Mouse (Mus musculus) CH12.LX (cell line): ENCODE data around the gene Tmem125. TPM values are rescaled to one million over a fixed set of nuclear protein-coding genes. Genes with fewer than 3 reads are reported as not detected.

Experiments used
- DNase-seq: peaks from one replicate; pipeline ENCODE4 v3.0.0-alpha.2; 2013; ENCODE audit errors: extremely low read depth
- H3K27ac ChIP-seq: 2 replicates; pipeline ENCODE4 v1.5.1; 2012; ENCODE audit warnings: low read depth, mild to moderate bottlenecking, control low read depth, moderate library complexity; ENCODE audit not compliant: insufficient read depth
- H3K27me3 ChIP-seq: replicated peaks from 2 replicates; pipeline ENCODE3; 2012; ENCODE audit warnings: inconsistent platforms
- H3K36me3 ChIP-seq, 2 experiments: replicated peaks in 1 of 2; 2 replicates each; pipeline versions ENCODE3 to v1.6.1; 2012; ENCODE audit warnings: inconsistent platforms in 1 of 2, low read length in 1 of 2, mild to moderate bottlenecking in 1 of 2, mixed read lengths in 1 of 2, moderate library complexity in 1 of 2; ENCODE audit not compliant: control insufficient read depth in 1 of 2, insufficient read depth in 1 of 2
- H3K4me1 ChIP-seq, 2 experiments: 2 replicates each; pipeline ENCODE4 v1.6.1; 2012; ENCODE audit warnings: inconsistent platforms in 1 of 2, moderate library complexity in 1 of 2; ENCODE audit not compliant: insufficient read depth in 2 of 2, control insufficient read depth in 1 of 2
- H3K4me2 ChIP-seq: 2 replicates; pipeline ENCODE4 v1.6.1; 2012; ENCODE audit warnings: low read depth, mild to moderate bottlenecking, control low read depth; ENCODE audit not compliant: poor library complexity, insufficient read depth, severe bottlenecking
- H3K4me3 ChIP-seq, 3 experiments: fragments of 150-350 bp in 1 of 3; sonication (generic) in 1 of 3; replicated peaks in 1 of 3; 2 replicates each; pipeline versions ENCODE3 to v1.5.1; 2011 to 2012; ENCODE audit warnings: low read depth in 2 of 3, low read length in 2 of 3, mild to moderate bottlenecking in 2 of 3, moderate library complexity in 2 of 3, control low read depth in 1 of 3, improper control_type of control experiment in 1 of 3, inconsistent platforms in 1 of 3, mixed read lengths in 1 of 3; ENCODE audit not compliant: poor library complexity in 1 of 3
- H3K79me2 ChIP-seq: replicated peaks from 2 replicates; pipeline ENCODE4 v1.6.1; 2012; ENCODE audit warnings: mild to moderate bottlenecking, moderate library complexity; ENCODE audit not compliant: control insufficient read depth, poor library complexity, insufficient read depth, severe bottlenecking; ENCODE audit errors: extremely low read depth
- H3K9ac ChIP-seq: 2 replicates; pipeline ENCODE4 v1.6.1; 2012; ENCODE audit warnings: low read depth, mild to moderate bottlenecking, control low read depth, moderate library complexity; ENCODE audit not compliant: insufficient read depth
- H3K9me3 ChIP-seq: replicated peaks from 2 replicates; pipeline ENCODE3; 2012; ENCODE audit warnings: low read length, inconsistent platforms, mixed read lengths
- CTCF ChIP-seq, 2 experiments: IDR thresholded peaks in 1 of 2; conservative IDR thresholded peaks in 1 of 2; 2 replicates each; pipeline ENCODE4 v1.5.1; 2011 to 2012; ENCODE audit warnings: low read depth in 2 of 2, low read length in 2 of 2, improper control_type of control experiment in 1 of 2, inconsistent platforms in 1 of 2, mild to moderate bottlenecking in 1 of 2, moderate library complexity in 1 of 2
- E2F4 ChIP-seq: IDR thresholded peaks from 2 replicates; pipeline ENCODE4 v1.6.1; 2011; ENCODE audit warnings: low read depth, low read length, improper control_type of control experiment; ENCODE audit not compliant: insufficient replicate concordance
- EP300 ChIP-seq: IDR thresholded peaks from 2 replicates; pipeline ENCODE4 v1.6.1; 2011; ENCODE audit warnings: low read length, improper control_type of control experiment
- GABPA ChIP-seq: IDR thresholded peaks from 2 replicates; pipeline ENCODE4 v1.6.1; 2012; ENCODE audit warnings: low read depth, low read length, improper control_type of control experiment, inconsistent platforms; ENCODE audit not compliant: insufficient replicate concordance
- JUN ChIP-seq: IDR thresholded peaks from 2 replicates; pipeline ENCODE4 v1.6.1; 2011; ENCODE audit warnings: low read depth, mild to moderate bottlenecking, low read length, improper control_type of control experiment, moderate library complexity; ENCODE audit not compliant: insufficient read depth
- JUND ChIP-seq: conservative IDR thresholded peaks from 2 replicates; pipeline ENCODE4 v1.6.1; 2011; ENCODE audit warnings: low read depth, low read length, improper control_type of control experiment
- KAT2A ChIP-seq: IDR thresholded peaks from 2 replicates; pipeline ENCODE4 v1.6.1; 2012; ENCODE audit warnings: low read length, improper control_type of control experiment, inconsistent platforms; ENCODE audit not compliant: insufficient replicate concordance
- MAFK ChIP-seq: IDR thresholded peaks from 2 replicates; pipeline ENCODE4 v1.6.1; 2011; ENCODE audit warnings: low read length, improper control_type of control experiment; ENCODE audit not compliant: insufficient replicate concordance
- MYC ChIP-seq: IDR thresholded peaks from 2 replicates; pipeline ENCODE4 v1.6.1; 2011; ENCODE audit warnings: low read depth, mild to moderate bottlenecking, improper control_type of control experiment, low read length
- PAX5 ChIP-seq: IDR thresholded peaks from 2 replicates; pipeline ENCODE4 v1.6.1; 2012; ENCODE audit warnings: low read length, inconsistent platforms, mixed read lengths
- POLR2A ChIP-seq: IDR thresholded peaks from 2 replicates; pipeline ENCODE4 v1.6.1; 2011; ENCODE audit warnings: low read depth, mild to moderate bottlenecking, improper control_type of control experiment, low read length
- RAD21 ChIP-seq: IDR thresholded peaks from 2 replicates; pipeline ENCODE4 v1.6.1; 2011; ENCODE audit warnings: low read depth, mild to moderate bottlenecking, low read length, improper control_type of control experiment, moderate library complexity
- RCOR1 ChIP-seq: conservative IDR thresholded peaks from 2 replicates; pipeline ENCODE4 v1.6.1; 2012; ENCODE audit warnings: low read depth, mild to moderate bottlenecking, inconsistent platforms, low read length, improper control_type of control experiment
- SMC3 ChIP-seq: IDR thresholded peaks from 2 replicates; pipeline ENCODE4 v1.6.1; 2011; ENCODE audit warnings: low read depth, low read length, improper control_type of control experiment
- TBP ChIP-seq: conservative IDR thresholded peaks from 2 replicates; pipeline ENCODE4 v1.6.1; 2011; ENCODE audit warnings: low read depth, low read length, improper control_type of control experiment
- TCF12 ChIP-seq: IDR thresholded peaks from 2 replicates; pipeline ENCODE4 v1.6.1; 2014; ENCODE audit warnings: low read depth, mild to moderate bottlenecking, inconsistent platforms, low read length, improper control_type of control experiment
- USF1 ChIP-seq: IDR thresholded peaks from 2 replicates; pipeline ENCODE4 v1.6.1; 2014; ENCODE audit warnings: low read depth, mild to moderate bottlenecking, inconsistent platforms, low read length, improper control_type of control experiment
- ZC3H11A ChIP-seq: IDR thresholded peaks from 2 replicates; pipeline ENCODE4 v1.6.1; 2012; ENCODE audit warnings: low read depth, mild to moderate bottlenecking, inconsistent platforms, low read length, improper control_type of control experiment
- ZKSCAN1 ChIP-seq: IDR thresholded peaks from 2 replicates; pipeline ENCODE4 v1.6.1; 2012; ENCODE audit warnings: low read depth, inconsistent platforms, low read length, improper control_type of control experiment, borderline replicate concordance
- dilution Hi-C: fragments of 300-500 bp; cut with MboI; formaldehyde crosslinking; loops from 2 replicates; pipeline ENCODE4 v1.14.3; 2020; ENCODE audit warnings: low sequenced_read_pairs; ENCODE audit not compliant: extremely low pct_unique_long_range_greater_than_20kb, extremely low pct_ligation_motif_present
- in situ Hi-C: fragments of 300-500 bp; cut with MboI; formaldehyde crosslinking; loops from 3 replicates; pipeline ENCODE4 v1.14.3; 2019; ENCODE audit warnings: low sequenced_read_pairs, low pct_ligation_motif_present, low pct_unique_long_range_greater_than_20kb, mixed read lengths
- polyA plus RNA-seq: library from polyadenylated mRNA; unstranded; fragments of >175 nt; gene quantifications from 2 replicates; pipeline ENCODE4 v1.2.1, GENCODE M21; 2012; ENCODE audit warnings: low read depth; ENCODE audit not compliant: insufficient read length
- total RNA-seq, 2 experiments: library from RNA; depleted of rRNA; stranded (reverse); fragments of 300-350 nt in 1 of 2; fragments of >200 nt in 1 of 2; gene quantifications; 2 replicates each; pipeline ENCODE4 v1.2.3; 2012 to 2014

Tmem125 gene
- total and polyA plus RNA-seq, 3 experiments, result not detected

- Histone ChIP-seq H3K27me3 (peaks cover 93% of the 10 kb centered on the region), H3K27ac (no peak overlapping the region), H3K79me2 (no peaks in the 10 kb centered on the region), H3K4me2 (no peak overlapping the region), H3K9me3 (peaks cover 9% of the 10 kb centered on the region), H3K4me1 (peaks cover 4% of the 10 kb centered on the region in 2 experiments; a peak in 2 of 4 replicates), H3K4me3 (no peak overlapping the region), H3K36me3 (no peaks in the 10 kb centered on the region), H3K9ac (no peak overlapping the region)
- dilution Hi-C loops (no loop called here), in situ Hi-C loops (no loop called here)
- peak; percentile 68; the same call in 1 of the 2 replicates for TF ChIP-seq MYC
- no peak for TF ChIP-seq MAFK
- no peak for TF ChIP-seq GABPA
- TF ChIP-seq CTCF (conservative IDR thresholded peaks at IDR 0.05 in 1 of 2, IDR thresholded peaks at IDR 0.05 in 1 of 2; ENCODE audit: low read depth in 2 of 2, low read length in 2 of 2), result peak; percentile 81 to 84
- TF ChIP-seq SMC3, result peak; percentile 52
- TF ChIP-seq RAD21, result peak; percentile 78
- DNase-seq, result peak; percentile 77
Observed at GRCm38 (mm10) chr4:118576097-118576496, 32.3 kb upstream of the Tmem125 start.

DNA sequence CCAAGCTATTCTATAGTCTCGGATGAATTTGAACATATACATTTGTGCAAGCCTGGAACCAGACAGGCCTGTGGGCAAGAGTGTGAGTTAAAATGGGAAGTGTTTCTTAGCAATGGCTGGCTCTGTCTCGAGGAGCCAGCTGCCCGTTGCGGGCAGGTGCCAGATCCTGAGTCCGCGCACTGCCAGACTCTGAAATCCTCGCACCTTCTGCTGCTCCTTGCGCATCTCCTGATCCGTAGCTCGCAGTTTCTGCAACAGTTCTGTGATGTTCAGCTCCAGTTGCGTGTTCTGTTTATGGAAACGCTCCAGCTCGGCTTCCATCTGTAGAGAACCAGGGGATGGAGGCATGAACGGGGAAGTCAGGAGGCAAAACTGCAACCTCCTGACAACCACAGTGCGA lies 27.6 kb upstream of the Tmem125 start:
- H3K36me3 ChIP-seq, result no peaks in the 10 kb centered on the region
- dilution Hi-C loops (no loop called here), in situ Hi-C loops (no loop called here)
- no peak for DNase-seq
- no peaks in the 10 kb centered on the region for H3K9me3 ChIP-seq
- no peaks in the 10 kb centered on the region for H3K4me1 ChIP-seq
- H3K4me2 ChIP-seq, result no peak overlapping the region
- TF ChIP-seq TBP (no peak), PAX5 (no peak), ZKSCAN1 (no peak), TCF12 (no peak), MAFK (no peak), USF1 (no peak), CTCF (conservative IDR thresholded peaks at IDR 0.05 in 1 of 2, IDR thresholded peaks at IDR 0.05 in 1 of 2; ENCODE audit: low read depth in 2 of 2, low read length in 2 of 2) (no peak), JUN (no peak), POLR2A (no peak), ZC3H11A (no peak), KAT2A (no peak), RCOR1 (no peak), E2F4 (no peak), EP300 (no peak), MYC (no peak), SMC3 (no peak), JUND (no peak)
- H3K4me3 ChIP-seq, result no peak overlapping the region
- H3K79me2 ChIP-seq, result no peaks in the 10 kb centered on the region
- peaks cover 95% of the 10 kb centered on the region for H3K27me3 ChIP-seq
- no peak overlapping the region for H3K9ac ChIP-seq
- H3K27ac ChIP-seq, result no peak overlapping the region
